Mouse (Mus musculus) cerebellum, adult 8-10 months (tissue): ENCODE results near the gene LTO1.

Experiments used
- DNase-seq: peaks from one replicate; pipeline ENCODE4 v3.0.0; 2022

Gene LTO1

DNA sequence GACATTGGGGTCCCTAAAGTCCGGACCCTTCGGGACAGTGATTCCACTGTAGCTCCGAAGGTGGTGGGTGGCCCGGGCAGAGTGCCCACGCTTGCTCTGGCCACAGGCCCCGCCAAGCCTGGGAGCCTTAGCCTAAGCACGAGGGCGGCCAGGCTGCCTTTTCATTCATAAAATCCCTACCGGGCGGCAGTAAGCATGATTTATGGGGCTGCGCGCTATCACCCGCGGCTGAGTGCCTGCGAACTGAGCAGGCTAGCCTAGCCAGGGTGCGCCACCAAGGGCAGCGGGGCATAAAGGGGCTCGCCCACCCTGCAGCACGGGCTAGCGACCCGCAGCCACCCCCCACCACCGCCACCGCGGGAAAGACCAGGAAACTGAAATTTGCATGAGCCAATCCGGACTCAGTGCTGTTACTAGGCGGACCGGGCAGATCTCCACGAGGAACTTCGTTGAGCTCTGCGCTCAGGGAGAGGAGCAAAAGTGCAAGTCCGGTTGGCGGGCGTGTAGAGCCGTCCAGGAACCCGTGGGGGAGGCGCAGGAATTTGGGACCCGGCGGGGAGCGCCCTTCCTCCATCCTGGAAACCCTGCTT is 26.4 kb downstream of the LTO1 start:
- no peak for DNase-seq

DNA sequence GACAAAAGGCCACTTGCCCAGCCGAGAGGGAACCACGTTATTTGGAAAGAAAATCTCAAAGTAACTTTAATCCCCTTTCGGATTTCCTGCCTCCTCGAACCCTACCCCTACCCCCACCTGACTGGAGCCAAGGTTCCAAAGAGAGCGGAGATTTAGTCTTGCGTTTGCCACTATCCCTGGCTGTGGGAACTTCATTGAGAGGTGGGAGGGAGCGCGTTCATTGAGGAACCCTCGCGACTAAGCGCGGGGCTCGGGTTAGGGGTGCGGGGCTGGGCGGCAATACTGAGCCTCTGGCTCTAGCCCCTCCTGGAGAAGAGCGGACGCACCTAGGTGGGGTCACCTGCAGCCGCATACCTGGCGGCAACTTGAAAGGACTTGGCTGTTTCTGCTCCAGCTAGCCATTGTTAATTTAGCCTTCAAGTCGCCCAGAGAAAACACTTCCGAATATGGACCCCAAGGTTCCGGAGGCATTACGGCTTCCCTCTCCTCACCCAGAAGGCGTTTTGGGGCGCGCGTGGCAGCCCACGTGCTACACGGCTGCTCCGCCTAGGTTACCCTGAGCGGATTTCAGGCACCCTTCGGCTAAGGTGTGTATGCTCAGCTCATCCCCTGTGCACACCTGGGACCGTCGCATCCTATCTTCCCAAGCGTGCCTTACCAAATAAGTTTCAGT is 27.3 kb downstream of the LTO1 start:
- DNase-seq: no peak

DNA sequence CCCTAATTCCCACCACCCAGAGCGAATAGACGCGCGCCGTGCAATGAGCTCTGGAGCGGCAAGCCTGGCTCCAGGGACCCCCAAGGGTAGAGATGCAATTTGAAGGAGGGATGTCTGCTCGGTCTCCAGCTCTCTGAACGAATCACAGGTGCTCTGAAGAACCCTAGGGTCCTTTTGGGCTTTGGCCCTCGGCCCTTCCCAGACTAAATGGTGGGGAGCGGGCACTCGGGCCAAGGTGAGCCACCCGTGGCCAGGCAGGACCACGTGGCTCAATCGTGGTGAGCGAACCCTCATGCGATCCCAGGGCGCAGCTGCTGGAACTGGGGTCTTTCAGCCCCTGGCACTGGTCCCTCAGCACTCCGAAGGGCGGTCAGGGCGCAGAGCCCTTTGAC is 27.8 kb downstream of the LTO1 start:
- DNase-seq: no peak

DNA sequence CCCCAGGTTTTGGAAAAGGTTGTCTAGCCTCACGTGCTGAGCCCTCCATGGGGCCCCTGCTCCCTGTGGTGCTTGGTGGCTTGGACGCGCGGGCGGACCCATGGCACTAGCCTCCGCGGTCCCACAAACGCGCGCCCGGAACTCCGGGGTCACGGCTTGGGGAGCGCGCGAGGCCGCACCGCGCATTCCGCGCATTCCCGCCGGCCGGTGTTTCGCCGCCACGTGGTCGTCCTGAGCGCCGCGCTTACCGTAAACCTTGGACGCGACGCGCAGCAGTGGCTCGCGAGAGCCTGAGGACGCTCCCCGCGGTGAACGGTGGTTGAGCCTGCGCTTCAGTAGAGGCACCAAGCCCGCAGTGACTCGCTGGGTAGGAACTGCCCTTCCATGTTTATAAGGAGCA is 28.4 kb downstream of the LTO1 start:
- DNase-seq: no peak

DNA sequence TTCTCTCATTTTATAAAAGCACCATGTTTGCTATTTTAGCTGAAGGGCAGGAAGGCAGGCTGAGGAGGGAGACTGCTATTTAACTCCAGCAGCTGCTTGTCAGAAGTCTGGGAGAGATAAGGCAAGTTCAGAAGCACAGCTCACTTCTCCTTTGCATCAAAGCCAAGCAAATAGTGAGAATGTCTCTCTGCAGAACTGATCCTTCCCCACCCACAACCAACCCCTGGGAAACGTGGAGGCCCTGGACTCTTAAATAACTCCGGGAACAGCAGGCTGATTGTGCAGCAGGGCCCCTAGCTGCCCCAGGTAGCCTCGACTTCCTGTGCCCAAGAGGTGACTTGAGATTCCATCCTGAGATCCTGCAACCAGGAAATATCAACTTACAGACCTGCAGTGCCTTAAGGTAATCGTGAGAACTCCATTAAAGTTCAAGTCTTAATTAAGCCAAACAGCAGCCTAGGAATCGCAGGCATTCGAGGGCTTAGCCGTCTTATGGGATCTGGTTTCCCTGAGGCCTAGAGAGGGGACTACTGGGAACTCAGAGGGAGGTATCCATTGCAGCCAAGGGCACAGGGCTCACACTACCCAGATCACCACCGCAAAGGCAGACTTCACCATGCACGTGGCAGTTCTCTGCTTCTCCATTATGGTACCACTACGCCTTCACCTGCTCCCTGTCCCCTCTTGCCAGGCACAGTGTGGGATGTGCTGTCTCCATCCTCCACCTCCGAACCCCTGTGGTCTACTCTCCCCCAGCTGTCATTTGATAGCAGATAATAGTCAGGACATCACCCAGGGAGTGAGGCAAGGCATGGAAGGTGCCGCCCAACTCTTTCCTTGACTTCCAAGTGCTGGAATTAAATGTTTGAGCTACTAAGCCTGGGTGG is 43.9 kb downstream of the LTO1 start:
- DNase-seq: no peak

DNA sequence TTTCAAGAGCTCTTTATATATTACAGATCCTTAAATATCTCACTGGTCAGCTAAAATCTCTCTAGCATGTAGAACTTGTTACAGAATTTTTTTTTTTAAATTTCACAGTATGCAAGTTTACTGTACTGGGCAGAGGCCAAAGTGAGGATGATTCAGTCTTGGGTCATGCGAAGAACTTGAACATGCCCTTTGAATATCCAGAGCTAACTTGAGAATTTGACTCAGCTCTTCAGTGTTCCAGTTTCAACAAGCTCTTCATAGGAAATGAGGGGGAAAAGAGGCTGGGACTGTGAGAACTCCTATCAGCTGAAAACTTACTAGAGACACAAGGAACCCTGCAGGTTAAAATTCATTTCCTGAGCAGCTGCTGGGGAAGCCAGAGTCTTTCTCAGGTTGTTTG is 49.0 kb downstream of the LTO1 start:
- no peak for DNase-seq

DNA sequence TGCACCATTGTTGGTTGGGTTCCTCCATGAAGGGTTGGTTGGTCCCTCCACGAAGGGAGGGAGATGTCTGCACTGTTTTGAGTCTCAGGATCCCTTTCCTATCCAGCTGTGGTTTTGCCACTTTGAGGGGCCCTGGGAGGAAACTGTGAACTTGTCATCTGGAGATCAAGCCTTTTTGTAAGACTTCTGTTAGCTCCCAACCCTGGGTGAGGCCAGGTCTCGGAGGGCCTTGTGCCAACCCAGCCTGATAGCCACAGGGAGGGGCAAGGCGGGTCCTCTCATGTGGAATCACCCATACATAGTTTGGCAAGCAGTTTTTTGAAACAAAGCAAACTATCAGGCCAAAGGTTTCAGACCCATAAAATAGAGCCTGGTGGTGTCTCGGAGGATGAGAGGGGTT is 49.4 kb downstream of the LTO1 start:
- no peak for DNase-seq

DNA sequence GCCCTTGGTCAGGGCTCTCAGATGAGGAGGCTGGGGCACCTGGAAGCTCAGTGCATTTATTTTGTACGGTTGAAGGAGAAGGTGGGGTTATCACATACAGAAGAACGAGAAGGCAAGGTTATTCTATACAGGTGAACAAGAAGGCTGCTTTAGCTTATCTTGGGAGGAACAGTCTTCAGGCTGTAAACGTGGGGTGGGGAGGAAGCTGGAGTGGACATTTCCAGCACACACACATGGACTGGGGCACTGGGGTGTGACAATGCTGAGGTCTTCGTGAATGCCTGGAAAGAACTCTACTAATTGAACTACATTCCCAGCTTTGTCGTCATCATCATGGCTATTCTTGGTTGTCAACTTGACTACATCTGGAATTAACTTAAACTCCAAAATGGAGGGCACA is 51.0 kb downstream of the LTO1 start:
- no peak for DNase-seq

DNA sequence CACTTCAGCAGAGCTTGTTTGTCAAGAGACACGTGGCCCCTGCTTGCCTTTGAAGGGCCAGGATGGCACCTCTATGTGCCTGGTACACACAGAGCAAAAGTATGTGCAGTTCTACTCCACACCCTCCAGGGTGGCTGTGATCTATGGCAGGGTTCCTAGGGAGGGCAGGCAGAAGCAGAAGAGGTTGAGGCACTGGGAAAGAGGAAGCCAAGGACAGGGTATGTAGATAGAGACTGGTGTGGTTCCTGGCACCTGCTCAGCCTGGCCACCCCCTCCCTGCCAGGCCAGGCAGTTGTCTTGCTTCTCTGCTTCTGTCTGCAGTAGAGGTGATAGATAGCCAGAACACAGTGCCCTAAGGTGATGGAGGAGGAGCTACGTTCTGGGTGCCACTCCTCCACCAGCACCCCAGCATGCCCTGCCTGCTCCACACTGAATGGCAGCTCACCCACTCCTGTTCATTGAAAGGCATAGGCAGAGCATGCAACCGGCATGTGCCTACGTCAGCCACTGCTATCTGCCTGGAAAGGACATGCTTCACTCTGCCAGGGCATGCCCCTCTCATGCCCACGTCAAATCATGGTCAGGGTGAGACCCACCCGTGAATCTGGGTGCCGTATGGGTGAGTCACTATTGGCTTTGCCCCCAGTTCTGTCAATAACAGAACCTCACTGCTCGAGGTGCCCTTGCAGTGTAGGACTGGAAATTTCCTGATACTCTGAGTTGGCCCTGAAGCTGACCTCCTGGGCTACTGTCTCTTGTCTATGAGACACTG is 56.3 kb downstream of the LTO1 start:
- no peak for DNase-seq

DNA sequence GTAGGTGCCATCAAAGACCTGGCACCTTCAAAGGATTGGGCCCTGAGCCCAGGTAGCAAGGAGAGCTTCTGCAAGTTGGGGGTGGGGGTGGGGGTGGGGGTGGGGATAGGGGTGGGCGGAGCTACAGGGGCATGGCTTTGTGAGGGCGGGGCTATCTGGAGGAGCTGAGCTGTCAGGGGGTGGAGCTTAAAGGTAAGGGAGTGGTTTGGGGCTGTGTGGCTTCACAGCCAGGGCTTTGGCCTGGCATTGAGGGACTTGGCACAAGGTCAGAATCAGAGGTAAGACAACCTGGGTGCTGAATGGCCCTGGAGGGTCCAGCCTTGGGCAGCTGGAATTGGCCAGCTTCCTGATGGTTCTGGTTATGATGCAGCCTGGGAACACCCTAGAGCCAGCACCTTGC is 56.9 kb downstream of the LTO1 start:
- no peak for DNase-seq

DNA sequence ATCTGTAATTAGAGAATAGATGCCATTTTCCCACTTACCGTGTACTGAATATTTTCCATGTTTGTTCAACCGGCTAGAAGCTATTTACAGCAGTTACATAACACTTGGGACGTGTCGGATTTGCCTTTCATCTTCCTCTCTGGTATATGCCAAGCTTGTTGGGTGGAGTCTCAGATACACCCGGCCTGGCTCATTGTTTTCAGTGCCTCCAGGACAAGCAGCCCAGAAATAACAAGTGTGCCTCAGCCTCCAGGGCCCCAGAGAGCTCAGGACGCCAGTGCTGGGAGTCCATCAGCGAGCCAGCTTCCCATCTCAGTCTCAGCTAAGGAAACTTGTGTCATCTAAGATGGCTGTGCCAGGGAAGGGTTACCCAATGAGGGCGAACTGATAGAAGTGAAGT is 58.6 kb downstream of the LTO1 start:
- DNase-seq: no peak

DNA sequence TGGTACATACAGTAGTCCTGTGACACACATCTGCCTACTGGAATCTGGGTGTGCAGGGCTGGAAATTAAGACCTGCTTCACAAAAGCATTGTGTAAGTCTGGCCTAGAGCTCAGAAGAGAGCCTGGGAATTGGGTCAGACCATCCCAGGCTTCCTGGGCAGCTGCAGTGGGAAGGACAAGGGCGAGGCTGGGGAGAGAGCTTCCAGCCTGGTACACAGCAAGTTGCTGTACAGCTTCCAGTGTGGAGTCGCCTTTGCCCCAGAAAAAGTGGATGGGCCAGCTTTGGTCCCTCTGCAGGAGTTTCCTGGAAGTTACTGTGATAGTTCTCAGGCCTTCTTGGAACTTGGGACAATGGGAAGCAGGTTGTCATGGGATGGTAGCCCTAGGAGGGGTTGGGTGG is 62.2 kb downstream of the LTO1 start:
- no peak for DNase-seq

DNA sequence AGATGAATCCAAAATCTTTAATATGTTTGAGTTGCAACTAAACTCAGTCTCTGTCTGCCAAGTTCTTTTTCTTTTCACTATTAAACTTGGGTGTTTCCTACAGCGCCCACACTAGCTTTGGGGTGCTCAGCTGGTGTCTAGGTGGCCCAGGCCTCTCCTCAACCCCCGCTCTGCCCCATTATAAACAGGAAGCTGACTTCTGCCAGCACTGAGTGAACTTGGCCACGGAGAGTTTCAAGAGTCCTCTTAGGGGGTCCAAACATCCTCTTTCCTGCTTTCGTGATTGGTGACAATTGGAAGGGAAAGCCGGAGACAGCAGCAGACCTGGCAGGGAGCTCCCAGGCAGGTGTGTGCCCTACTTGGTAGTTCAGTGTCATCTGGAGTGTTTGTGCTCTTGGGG is 64.9 kb downstream of the LTO1 start:
- DNase-seq: no peak
